Mouse (Mus musculus) embryonic stem cell, embryonic (primary cell): ENCODE data around the gene Taf3.

ENCODE experiments used
- CTCF ChIA-PET, 4 experiments: fragments of 300-600 bp in 2 of 4; fragments of 350-600 bp in 2 of 4; sonication (Branson Sonifier 250); formaldehyde crosslinking; loops; one replicate each; lab custom pipeline; 2022; ENCODE audit warnings: inconsistent platforms in 2 of 4; lab: Charles Lee
- POLR2A ChIA-PET, 4 experiments: fragments of 300-600 bp in 2 of 4; fragments of 350-600 bp in 2 of 4; sonication (Branson Sonifier 250); formaldehyde crosslinking; loops; one replicate each; lab custom pipeline; 2022; ENCODE audit warnings: antibody characterized with exemption in 4 of 4, inconsistent platforms in 1 of 4; lab: Charles Lee

Taf3 gene

GRCm38 (mm10) chr2:10034976-10035375 lies 13.4 kb downstream of the Taf3 start:
- ChIA-PET CTCF (interaction anchor here in 2 of 4 experiments (1.1 to 1.3 kb wide), 3 partner anchors 13 to 69 kb away, joined by 3 read pairs; no protein-coding TSS in a partner anchor), POLR2A (interaction anchor here in 1 of 4 experiments (1.1 to 2.1 kb wide), 4 partner anchors 10 to 151 kb away, joined by 3 to 8 read pairs (median 5); partner anchors contain the start of genes Atp5c1 and Kin)

- ChIA-PET CTCF (no interaction called here), POLR2A (interaction anchor here in 1 of 4 experiments (0.6 to 2.1 kb wide), 2 partner anchors 11 to 1053 kb away, joined by 4 to 5 read pairs; no protein-coding TSS in a partner anchor)
Measured at GRCm38 (mm10) chr2:10033684-10034083, 14.7 kb downstream of the Taf3 start.

DNA sequence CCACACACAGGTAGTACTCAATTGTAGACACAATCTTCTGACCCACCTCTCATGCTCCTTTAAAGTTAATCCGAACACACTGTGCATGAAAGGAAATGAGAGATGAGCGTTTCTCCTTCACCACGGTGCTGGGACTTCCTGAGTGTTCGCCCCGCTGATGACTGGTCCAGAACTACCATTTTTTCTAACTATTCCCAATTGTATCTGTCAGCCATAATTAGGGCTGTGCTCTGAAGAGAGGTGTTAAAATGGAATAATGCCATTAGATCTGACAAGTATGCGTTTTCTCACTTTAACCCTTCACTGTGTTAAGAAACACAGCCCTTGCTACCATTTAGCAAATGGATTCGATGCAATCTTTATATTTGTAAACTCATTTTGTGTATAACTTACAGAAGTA lies 18.6 kb downstream of the Taf3 start:
- ChIA-PET CTCF (interaction anchor here in 1 of 4 experiments (0.7 kb wide), 1 partner anchor 508 kb away, joined by 5 read pairs; no protein-coding TSS in a partner anchor), POLR2A (interaction anchor here in 1 of 4 experiments (1.1 kb wide), 1 partner anchor 83 kb away, joined by 3 read pairs; no protein-coding TSS in a partner anchor)

GRCm38 (mm10) chr2:10024264-10024663 lies 24.1 kb downstream of the Taf3 start:
- CTCF ChIA-PET: no interaction called here

DNA sequence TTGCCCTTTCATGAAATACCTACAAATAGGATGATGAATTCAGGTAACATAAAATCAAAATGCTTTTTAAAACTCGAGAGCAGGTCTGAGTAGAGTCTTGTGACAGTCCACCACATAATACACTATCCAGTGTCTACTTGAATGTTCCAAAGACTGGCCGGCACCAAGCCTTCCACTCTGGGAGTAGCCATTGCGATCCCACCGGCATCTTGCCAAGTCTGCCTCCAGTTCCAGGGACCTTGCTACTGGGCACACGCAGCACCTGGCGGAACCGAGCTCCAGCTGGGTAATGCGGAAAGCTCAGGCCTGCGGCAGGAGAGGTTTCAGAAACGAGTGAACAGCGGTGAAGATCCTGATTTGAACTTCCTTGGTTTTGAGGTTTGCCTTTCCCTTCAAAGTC lies 27.1 kb downstream of the Taf3 start:
- ChIA-PET POLR2A (interaction anchor here in 1 of 4 experiments (1.2 kb wide), 1 partner anchor 56 kb away, joined by 3 read pairs; no protein-coding TSS in a partner anchor), CTCF (interaction anchor here in 1 of 4 experiments (0.7 kb wide), 1 partner anchor 15 kb away, joined by 3 read pairs; no protein-coding TSS in a partner anchor)

More at GRCm38 (mm10) chr2:10024264-10024663, 24.1 kb downstream of the Taf3 start:
- POLR2A ChIA-PET: no interaction called here

DNA sequence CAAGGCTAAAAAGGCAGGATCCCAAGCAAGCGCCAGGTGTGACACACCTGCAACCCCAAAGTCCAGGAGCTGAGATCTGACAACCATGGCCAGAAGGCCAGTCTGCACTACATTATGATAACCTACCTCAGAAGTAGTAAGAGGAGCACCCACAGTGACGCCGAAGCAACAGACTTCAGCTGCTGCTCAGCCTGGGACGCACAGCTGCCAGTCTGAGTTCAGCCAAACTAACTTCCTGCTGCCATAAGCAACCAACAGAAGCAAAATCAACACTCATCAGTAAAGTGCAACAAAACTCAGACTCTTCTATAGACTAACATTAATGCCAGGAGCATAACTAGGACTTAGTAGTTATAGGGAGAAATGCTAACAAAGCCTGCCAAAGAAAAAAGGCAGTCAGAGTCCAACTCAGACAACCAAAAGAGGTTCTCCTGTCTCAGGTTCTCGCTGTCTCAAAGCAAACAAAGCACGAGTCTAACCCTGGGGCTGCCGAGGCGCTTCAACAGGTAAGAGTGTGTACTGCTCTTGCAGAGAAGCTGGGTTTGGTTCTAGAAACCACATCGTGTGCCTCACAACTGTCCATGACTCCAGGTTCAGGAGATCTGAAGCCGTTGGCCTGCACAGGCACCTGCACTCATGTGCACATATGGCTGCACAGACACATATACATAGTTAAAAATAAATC lies 33.3 kb downstream of the Taf3 start:
- CTCF ChIA-PET: interaction anchor here in 1 of 4 experiments (0.6 kb wide), 1 partner anchor 8 kb away, joined by 7 read pairs; no protein-coding TSS in a partner anchor
- POLR2A ChIA-PET: interaction anchor here in 2 of 4 experiments (0.5 to 1.7 kb wide), 5 partner anchors 13 to 318 kb away, joined by 3 to 4 read pairs (median 3); no protein-coding TSS in a partner anchor

- ChIA-PET CTCF (interaction anchor here (0.7 to 2.0 kb wide), 11 partner anchors 25 to 1371 kb away, joined by 3 to 7 read pairs (median 4); partner anchors contain the start of gene 9230102O04Rik (in 1 of the 4)), POLR2A (interaction anchor here in 2 of 4 experiments (0.7 to 1.6 kb wide), 2 partner anchors 11 to 321 kb away, joined by 4 to 5 read pairs; no protein-coding TSS in a partner anchor)
Measured at GRCm38 (mm10) chr2:10010263-10010909, 38.0 kb downstream of the Taf3 start.

GRCm38 (mm10) chr2:10009671-10010254 lies 38.6 kb downstream of the Taf3 start:
- POLR2A ChIA-PET: interaction anchor here in 1 of 4 experiments (0.8 to 1.6 kb wide), 2 partner anchors 11 to 24 kb away, joined by 3 to 5 read pairs; no protein-coding TSS in a partner anchor
- CTCF ChIA-PET: interaction anchor here (0.7 to 2.0 kb wide), 7 partner anchors 24 to 1370 kb away, joined by 3 to 7 read pairs (median 4); partner anchors contain the start of gene 9230102O04Rik (in 1 of the 4)

GRCm38 (mm10) chr2:10008593-10008992 lies 39.8 kb downstream of the Taf3 start:
- POLR2A ChIA-PET: interaction anchor here in 1 of 4 experiments (0.8 kb wide), 1 partner anchor 22 kb away, joined by 3 read pairs; no protein-coding TSS in a partner anchor
- CTCF ChIA-PET: no interaction called here

DNA sequence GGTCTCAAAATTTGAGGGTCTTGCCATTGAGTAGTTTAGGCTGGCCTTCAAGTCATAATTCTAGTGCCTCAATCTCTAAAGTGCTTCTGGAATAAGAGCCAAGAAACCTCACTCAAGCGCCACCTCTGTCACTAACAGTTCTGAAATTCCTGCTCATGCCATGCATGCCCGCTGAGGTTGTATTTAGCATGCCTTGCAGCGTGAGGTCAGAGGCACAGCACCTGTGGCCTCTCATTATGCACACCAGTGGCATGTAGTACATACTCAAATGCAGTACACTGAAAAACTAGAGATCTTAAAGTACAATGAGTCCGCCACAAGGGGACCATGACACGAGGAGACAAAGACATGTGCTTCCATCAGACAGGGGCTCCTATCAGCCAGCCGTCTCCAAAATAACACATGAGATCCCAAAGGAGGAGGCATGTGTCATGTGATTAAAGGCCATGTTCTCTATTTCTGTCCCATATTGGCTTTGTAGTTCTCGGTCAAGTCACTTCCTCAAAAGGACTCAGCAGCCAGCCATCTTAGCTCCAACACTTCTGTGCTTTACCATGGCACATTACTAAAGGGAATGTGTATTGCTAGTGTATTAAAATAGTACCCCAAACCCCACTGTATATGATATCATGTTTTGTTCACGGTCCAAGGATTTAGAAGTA lies 43.3 kb downstream of the Taf3 start:
- ChIA-PET POLR2A (interaction anchor here in 2 of 4 experiments (0.5 to 0.9 kb wide), 3 partner anchors 36 to 157 kb away, joined by 3 to 4 read pairs (median 3); no protein-coding TSS in a partner anchor), CTCF (interaction anchor here in 1 of 4 experiments (0.6 kb wide), 1 partner anchor 22 kb away, joined by 3 read pairs; no protein-coding TSS in a partner anchor)

GRCm38 (mm10) chr2:10003358-10003757 lies 45.0 kb downstream of the Taf3 start:
- POLR2A ChIA-PET: interaction anchor here in 1 of 4 experiments (1.4 to 1.8 kb wide), 4 partner anchors 8 to 17 kb away, joined by 3 to 4 read pairs (median 4); no protein-coding TSS in a partner anchor
- CTCF ChIA-PET: no interaction called here

GRCm38 (mm10) chr2:10001591-10001990 lies 46.8 kb downstream of the Taf3 start:
- ChIA-PET CTCF (interaction anchor here in 1 of 4 experiments (0.8 kb wide), 1 partner anchor 21 kb away, joined by 4 read pairs; no protein-coding TSS in a partner anchor), POLR2A (interaction anchor here in 1 of 4 experiments (1.4 to 1.7 kb wide), 2 partner anchors 14 to 15 kb away, joined by 4 to 6 read pairs; no protein-coding TSS in a partner anchor)

- CTCF ChIA-PET: no interaction called here
- POLR2A ChIA-PET: no interaction called here
Measured at GRCm38 (mm10) chr2:9997535-9997934, 50.9 kb downstream of the Taf3 start.

GRCm38 (mm10) chr2:9996111-9996510 lies 52.3 kb downstream of the Taf3 start:
- ChIA-PET CTCF (no interaction called here), POLR2A (interaction anchor here in 2 of 4 experiments (0.6 to 1.8 kb wide), 3 partner anchors 10 to 49 kb away, joined by 3 to 4 read pairs (median 4); no protein-coding TSS in a partner anchor)

- ChIA-PET CTCF (no interaction called here), POLR2A (no interaction called here)
Measured at GRCm38 (mm10) chr2:9990690-9991229, 57.6 kb downstream of the Taf3 start.

DNA sequence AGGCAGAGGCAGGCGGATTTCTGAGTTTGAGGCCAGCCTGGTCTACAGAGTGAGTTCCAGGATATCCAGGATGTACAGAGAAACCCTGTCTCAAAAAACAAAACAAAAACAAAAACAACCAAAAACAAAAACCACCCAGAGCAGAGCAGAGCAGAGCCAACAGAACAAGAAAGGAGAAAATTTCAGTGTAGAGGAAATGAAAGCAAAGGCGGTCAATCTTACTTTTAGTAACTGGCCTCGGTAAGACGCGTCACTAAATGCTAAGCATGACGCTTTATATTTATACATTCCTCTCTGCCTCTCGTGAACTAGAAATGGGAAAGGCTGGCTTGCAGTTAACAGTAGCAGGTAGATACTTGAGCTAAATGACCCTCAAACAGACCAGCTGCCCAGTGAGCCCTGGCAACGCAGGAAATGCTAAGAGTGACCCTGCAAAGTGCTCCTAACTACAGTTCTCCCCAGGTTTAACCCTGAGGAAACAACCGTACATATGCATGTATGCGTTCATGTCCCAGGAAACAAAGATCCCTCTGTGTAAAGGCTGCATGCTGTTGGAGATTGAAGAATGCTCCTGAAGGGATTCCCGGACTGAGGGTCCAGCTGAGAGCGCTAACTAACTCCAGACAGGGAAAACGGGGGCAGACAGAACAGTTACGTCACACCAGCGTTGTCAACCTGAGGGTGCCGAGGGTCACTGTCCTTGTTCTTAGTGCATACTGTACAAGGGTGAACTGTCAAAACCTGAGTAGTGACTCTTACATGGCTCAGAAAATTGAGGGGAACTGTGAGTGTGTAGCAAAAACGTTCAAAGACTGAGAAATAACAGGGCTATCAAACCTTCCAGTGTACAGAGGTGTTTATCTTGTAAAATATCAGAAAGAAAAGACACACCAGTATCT lies 58.5 kb downstream of the Taf3 start:
- POLR2A ChIA-PET: interaction anchor here in 1 of 4 experiments (0.6 kb wide), 1 partner anchor 209 kb away, joined by 3 read pairs; no protein-coding TSS in a partner anchor
- CTCF ChIA-PET: interaction anchor here in 2 of 4 experiments (0.7 to 1.3 kb wide), 2 partner anchors 46 to 1187 kb away, joined by 3 read pairs; no protein-coding TSS in a partner anchor
